Mouse (Mus musculus) layer of hippocampus, adult 9-11 months (tissue): ENCODE results near the gene Slc2a8.
"Not testable (repeated sequence)": the region's sequence is repeated elsewhere in the genome, so short reads cannot be mapped to it uniquely, and the experiment has no call there.

Source experiments
- DNase-seq: peaks from one replicate; pipeline ENCODE4 v3.0.0; 2022

The Slc2a8 gene

DNA sequence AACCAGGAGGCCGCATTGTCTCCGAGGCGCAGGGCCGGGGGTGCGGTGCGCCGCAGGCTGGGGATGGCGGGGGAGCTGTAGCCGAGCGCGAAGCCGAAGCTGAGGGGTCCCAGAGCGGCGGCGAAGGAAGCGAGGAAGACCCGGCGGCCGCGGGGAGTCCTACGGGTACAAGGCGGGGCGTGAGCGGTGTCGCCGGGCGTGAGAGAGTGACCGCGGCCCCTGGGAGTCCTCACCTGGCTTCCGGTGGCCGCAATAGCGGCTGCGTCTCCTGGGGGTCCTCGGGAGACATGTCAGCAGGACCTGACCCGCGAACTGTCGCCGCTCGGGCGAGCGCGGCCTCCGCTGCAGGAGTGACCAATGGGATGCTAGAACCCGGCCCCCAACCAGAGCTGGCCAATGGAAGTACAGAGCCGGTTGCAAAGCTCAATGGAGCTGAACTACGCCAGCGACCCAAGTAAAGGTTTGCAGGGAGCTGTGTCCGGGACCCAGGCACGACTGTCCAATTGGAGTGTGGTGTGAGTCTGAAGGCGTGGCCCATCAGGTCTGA lies at the start of gene Slc2a8:
Gene Slc2a8 (minus strand): TSS at position 359 of the 547 bp plus-strand sequence.
- DNase-seq = peak; percentile 96

DNA sequence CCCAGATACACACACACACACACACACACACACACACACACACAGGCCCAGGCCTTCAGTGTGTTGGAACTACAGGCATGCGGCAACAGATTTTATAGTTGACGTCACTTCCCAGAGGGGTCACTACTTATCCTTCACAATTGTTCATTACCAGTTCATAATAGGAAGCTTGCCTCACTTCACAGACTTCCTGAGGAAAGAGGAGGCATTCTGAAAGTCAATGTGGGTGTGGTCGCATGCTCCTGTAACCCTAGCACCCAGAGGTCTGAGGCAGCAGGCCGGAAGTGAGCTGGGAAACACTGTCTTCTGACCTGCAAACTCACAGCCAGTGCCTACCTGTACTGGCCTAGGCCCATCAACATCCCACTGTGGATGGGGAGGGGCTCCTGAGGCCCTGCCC lies 43.2 kb upstream of the Slc2a8 start:
- no peak for DNase-seq

- DNase-seq = no peak
Measured at GRCm38 (mm10) chr2:33024564-33024963, 42.7 kb upstream of the Slc2a8 start.

DNA sequence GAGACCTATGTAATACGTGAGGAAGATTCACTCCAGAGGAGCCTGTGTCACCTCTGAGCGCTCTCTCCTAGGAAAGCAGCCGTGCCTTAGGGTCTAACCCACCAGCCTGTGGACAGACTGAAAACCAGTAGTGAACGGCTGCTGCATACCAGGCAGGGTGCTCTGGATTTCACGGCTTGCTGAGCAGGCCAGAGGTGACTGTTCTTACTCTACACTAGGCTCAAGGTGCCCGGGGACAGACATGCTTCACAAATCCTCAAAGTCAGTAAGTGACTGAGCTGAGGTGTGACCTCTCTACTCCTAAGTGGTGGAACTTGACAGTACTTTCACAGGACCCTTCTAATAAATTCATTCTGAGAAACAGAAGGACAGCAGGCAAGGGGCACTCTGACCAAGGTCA lies 41.0 kb upstream of the Slc2a8 start:
- DNase-seq = no peak

GRCm38 (mm10) chr2:33018026-33018425 lies 36.1 kb upstream of the Slc2a8 start:
- DNase-seq = no peak

DNA sequence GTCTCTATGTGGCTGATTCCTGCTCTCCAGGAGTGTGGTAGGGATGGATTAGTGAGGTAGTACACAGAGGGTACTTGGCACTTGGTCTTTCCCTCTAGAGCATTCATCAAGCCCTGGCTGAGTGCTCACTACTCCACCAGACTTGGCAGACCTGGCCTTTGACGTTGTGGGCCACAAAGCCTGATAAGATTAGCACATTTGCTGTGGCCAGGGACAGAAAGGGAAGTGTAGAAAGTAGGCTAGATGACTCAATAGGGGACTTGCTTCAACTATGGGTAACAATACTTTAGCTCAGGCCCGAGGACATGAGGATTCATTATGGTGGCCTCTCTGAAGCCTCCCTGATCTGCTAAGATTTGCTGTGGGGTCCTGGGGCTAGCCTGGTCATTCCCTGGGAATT lies 35.3 kb upstream of the Slc2a8 start:
- no peak for DNase-seq

DNA sequence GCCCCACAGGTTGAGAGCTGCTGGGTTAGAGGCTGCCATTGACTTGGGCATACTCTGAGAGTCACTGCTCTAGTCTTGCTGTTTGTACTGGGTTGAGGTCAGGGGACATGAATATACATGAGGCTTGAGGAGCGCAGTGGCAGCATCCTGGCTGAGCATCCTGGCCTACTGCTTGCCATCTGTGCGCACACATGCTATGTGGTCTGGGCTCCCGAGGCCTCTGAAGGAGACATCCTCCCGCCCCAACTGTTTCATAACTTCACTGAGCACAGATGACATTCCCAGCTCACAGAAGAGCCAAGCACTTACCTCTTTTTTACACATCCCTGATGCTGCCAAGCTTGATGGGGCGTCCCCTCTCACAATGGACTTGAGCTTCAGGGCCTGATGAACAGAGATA lies 33.0 kb upstream of the Slc2a8 start:
- peak; percentile 57 for DNase-seq

GRCm38 (mm10) chr2:33009055-33009454 lies 27.2 kb upstream of the Slc2a8 start:
- DNase-seq = not testable (repeated sequence)

DNA sequence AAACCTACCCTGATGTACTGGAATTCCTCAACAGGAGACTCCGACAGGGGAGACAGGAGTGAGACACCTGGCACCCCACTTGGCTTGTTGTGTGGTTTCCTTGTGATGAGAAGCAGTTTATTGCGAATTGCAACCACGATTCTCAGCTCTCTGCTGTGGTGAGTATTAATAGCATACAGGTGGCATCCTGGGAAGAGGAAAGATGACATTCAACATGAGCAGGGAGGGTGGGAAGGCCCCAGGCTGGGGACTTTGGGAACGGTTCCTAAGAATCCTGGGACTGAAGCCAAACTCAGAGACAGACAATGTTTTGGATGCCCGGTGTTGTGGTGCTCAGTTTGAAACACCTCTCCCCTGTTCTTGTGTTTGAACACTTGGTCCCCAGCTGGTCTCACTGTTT lies 23.2 kb upstream of the Slc2a8 start:
- DNase-seq = peak; percentile 41

DNA sequence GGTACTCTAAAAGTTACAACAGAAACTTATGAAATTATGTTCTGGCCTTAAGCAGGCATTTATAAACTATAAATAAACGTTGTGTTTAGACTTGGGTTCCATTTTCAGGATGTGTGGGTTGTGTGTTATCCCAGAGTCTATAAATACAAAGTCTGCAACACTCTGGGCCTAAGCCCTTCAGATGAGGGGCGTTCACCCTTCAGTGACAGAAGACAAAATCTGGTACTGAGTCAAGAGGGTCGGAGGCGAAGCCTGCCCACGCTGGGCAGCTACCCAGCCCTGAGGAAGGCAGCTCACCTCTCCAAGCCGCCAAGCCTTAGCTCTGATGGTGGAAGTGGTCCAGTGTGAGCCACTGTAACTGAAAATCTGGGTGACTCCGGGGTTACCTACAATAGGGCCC lies 20.3 kb upstream of the Slc2a8 start:
- DNase-seq = no peak

- DNase-seq = no peak
Measured at GRCm38 (mm10) chr2:32999752-33000151, 17.9 kb upstream of the Slc2a8 start.

- no peak for DNase-seq
Measured at GRCm38 (mm10) chr2:32997792-32998191, 15.9 kb upstream of the Slc2a8 start.

- DNase-seq = no peak
Measured at GRCm38 (mm10) chr2:32997081-32997480, 15.2 kb upstream of the Slc2a8 start.

GRCm38 (mm10) chr2:32992130-32992529 lies 10.2 kb upstream of the Slc2a8 start:
- DNase-seq = no peak

DNA sequence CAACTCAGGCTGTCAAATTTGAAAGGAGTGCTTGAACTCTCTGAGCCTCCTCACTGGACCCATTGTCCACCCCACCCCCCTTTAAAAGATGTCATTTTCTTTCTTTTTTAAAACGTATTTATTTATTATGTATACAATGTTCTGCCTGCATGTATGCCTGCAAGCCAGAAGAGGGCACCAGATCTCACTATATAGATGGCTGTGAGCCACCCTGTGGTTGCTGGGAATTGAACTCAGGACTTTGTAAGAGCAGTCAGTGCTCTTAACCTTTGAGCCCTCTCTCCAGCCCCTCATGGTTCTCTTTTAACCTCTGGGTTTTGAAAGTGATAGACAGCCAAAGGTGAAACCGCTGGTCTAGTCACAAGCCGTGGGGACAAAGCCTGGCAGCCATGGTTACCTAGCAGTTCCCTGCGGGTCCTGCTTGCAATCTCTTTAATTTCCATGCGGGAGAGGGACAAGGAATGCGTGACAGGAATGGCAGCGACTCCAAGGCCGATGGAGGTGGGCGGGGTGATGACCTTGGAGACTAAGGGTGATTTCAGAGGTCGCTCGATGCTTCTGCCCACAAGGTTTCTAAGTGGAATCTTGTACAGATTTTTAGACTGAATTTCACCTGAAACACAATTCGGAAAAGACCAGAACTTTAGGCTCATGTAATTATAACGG lies 8.4 kb upstream of the Slc2a8 start:
- DNase-seq = no peak

DNA sequence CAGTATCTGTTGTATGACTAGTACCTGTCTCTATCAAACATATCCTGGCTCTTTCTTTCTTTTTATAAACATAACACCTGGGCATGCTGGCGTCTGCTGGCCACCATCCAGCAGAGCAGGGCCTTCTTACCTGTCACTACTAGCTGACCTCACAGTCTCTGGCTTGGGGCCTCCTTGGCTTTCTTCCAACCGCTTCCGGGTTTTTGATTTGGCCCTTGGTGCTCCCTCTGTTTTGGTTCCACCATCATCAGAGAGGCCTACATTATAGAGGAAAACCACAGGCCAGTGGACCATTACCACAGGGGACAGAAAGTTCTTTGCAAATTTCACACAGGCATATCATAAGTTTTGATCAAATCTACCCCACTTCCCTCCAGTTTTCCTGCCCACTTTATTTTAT lies 7.5 kb upstream of the Slc2a8 start:
- DNase-seq = no peak

DNA sequence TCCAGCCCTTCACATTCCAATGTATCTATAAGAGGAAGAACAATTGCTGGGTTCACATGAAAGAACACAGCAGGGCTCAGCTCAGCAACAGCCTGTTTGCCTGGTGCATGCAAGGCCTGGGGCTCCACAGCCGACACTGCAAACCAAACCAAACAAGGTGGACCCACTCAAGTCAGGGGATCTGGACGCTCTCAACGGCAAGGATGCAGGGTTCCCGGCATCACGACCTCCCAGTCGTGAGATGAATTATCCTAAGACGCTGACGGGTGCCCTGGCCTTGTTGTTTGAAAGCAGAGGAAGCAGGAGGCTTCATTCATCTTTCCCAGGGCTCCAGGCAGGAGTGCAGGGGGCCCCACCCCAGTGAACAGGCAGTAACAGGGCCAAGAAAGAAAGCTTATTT lies 4.0 kb upstream of the Slc2a8 start:
- DNase-seq = no peak

DNA sequence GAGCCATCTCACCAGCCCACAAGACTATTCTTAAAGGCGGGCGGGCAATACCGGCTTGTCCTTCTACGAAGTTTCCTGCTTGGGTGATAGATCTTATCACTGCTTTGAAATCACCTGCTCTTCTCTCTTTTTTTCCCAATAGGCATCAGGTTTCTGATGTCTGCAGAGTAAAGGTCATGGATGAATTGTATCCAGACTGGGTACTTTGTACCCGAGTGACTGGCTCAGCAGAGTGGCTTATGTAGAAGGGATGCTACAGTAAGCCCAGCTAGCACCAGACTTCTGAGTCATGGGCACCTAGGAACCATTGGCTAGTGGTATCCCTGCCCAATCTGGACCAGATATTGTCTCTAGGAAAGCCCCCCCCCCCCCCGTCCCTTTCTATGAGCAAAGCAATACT lies 1.7 kb upstream of the Slc2a8 start:
- DNase-seq = no peak

- no peak for DNase-seq
Measured at GRCm38 (mm10) chr2:32982700-32983099, 817 bp upstream of the Slc2a8 start.

DNA sequence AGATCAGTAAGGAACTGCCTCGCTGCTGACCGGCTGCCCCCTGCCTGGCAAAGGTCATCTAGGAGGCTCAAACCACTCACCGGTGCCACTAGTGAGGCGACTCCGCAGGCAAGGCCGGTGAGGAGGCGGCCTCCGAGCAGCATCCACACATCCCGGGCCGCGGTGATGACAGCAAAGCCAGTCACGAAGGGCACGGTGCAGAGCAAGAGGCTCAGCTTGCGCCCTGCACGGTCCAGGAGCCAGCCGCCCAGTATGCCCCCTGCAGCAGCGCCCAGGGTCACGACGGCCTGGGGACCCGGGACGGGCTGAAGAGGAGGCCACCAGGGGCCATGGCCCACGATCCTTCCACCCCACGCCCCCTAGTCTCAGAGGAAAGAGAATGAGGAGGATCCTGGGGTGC lies 602 bp downstream of the Slc2a8 start:
- no peak for DNase-seq

DNA sequence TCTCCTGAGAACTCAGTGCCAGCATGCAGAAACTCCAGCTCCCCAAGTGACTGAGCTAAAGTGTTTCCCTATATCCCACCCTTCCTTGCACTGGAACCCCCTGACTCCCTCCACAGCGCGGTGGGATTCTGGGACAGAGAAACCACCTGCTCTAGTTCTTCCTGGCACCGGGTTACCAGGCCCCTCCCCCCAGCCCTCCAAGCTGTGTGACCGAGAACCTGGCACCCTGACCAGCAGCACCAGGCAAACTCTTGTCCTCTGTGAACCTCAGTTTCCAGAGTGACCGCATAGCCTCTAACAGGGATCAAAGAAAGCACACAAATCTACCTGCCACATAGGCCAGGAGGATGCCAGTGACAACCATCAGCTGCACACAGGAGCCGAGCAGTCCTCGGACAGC lies 2.2 kb downstream of the Slc2a8 start:
- no peak for DNase-seq

- DNase-seq = no peak
Measured at GRCm38 (mm10) chr2:32978675-32979074, 3.2 kb downstream of the Slc2a8 start.

DNA sequence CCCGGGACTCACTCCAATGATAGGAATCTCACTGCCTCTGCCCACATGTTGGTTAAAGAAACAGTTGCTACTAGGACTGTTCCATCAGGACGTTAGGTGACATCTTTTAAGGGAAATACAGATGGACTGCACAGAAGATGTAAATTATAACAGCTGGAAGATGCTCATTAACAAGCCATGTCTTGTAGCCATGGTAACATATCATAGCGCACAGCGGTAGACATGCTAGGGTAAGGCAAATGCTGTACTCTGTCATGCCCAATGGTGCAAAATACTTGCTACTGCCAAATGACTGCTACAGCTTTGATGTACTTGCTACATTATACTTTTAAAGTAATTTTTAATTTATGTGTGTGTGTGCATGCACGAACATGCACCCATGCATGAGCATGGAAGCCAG lies 4.8 kb downstream of the Slc2a8 start:
- DNase-seq = no peak

DNA sequence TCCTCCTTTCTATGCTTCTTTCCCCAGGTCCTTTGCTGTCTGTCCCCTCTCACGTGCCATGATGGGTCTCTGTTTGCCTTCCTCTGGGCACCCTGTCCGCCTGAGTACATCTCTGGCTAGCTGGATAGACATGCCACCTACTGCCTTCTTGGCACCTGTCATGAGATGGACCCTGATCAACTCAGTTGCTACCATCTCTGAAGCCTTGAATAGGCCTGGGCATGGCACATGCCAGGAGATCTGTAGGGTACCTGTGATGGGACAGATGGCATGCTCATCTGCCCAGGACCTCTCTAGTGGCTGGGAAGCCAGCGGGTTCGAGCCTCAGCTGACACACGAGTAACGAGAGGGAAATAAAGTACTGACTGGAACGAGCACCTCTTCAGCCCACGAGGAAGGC lies 7.7 kb downstream of the Slc2a8 start:
- DNase-seq = no peak

GRCm38 (mm10) chr2:32971235-32971634 lies 10.6 kb downstream of the Slc2a8 start:
- no peak for DNase-seq
